Mouse (Mus musculus): Measurements from ENCODE around the gene 4930444G20Rik. TPM values are rescaled to one million over a fixed set of nuclear protein-coding genes. Genes with fewer than 3 reads are reported as not detected.

Gene 4930444G20Rik
- polyA plus RNA-seq, 1 experiment from 2014 or later: not detected

DNA sequence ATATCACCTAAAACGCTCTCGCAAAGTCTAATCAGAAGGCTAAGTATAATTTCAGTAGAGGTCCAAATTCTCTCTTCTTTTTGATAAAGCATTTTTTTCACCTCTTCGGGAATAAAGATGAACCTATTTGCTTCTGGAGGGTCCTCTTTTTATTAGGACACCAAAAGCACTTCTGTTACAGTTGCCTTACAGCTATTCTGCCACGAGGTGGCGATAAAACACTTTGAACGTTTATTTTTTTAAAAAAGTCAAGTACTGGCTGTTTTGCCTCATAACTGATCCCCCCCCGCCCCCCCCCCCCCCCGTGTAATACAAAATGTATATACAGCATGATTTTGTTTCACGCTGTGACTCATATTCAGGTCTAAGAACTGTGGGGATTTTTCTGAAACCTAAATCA lies 33.6 kb downstream of the 4930444G20Rik start:
- Histone ChIP-seq H3K4me3 (replicated peaks; ENCODE audit: low read length) (no peak overlapping the region), H3K9me3 (ENCODE audit: control insufficient read depth, low read length) (peaks cover 4% of the 10 kb centered on the region; the same call in 1 of the 2 replicates), H3K4me2 (ENCODE audit: low read length) (no peak overlapping the region), H3K27me3 (replicated peaks; ENCODE audit: control insufficient read depth, insufficient read depth, low read length) (no peaks in the 10 kb centered on the region), H3K4me1 (replicated peaks; ENCODE audit: control insufficient read depth, insufficient read depth, low read length) (no peaks in the 10 kb centered on the region), H3K27ac (ENCODE audit: low read length) (no peak overlapping the region), H3K9ac (replicated peaks; ENCODE audit: low read depth, low read length) (no peak overlapping the region), H3K36me3 (ENCODE audit: control insufficient read depth, insufficient read depth) (no peaks in the 10 kb centered on the region)
- ATAC-seq: no peak
- WGBS: 7% methylated on average over 9 of the region's 9 CpGs

GRCm38 (mm10) chr10:22018618-22019017 lies 49.3 kb downstream of the 4930444G20Rik start:
- no peak overlapping the region for H3K27ac ChIP-seq (ENCODE audit: low read length)
- H3K9ac ChIP-seq (replicated peaks; ENCODE audit: low read depth, low read length): no peak overlapping the region

DNA sequence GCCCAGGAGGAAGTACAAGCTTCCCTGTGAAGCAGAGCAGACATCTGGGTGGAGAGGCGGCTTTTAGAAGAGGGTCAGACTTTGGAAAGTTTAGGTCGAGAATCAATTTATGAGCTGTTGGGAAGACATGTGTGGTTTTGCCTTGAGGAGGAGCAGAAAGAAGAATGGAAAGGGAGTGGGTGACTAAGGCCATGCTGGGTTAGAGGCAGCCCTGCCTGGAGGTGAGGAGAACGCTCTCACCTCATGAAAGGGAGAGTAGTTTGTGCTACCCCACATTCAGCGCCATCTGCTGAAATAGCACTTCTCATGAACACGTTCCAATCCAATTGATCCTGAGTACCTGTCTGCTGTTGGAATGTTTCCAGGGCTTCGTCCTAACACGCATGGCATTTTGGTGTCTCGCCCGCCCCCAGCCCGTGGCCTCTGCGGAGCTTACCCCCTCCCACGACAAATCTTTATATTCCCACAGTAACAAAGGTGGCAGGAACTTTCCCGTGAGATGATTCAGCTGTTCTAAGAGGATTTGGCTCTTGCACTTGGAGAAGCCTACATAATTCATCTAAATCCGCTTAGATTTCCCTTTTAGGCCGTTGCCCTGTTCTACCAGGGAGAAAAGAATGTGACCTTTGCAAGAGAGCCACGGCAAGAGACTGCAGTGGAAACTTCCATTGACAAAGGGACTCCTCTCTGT lies 50.3 kb downstream of the 4930444G20Rik start:
- Histone ChIP-seq H3K27me3 (replicated peaks; ENCODE audit: control insufficient read depth, insufficient read depth, low read length) (no peaks in the 10 kb centered on the region), H3K9ac (replicated peaks; ENCODE audit: low read depth, low read length) (no peak overlapping the region), H3K27ac (ENCODE audit: low read length) (no peak overlapping the region), H3K4me1 (replicated peaks; ENCODE audit: control insufficient read depth, insufficient read depth, low read length) (no peaks in the 10 kb centered on the region), H3K4me2 (ENCODE audit: low read length) (no peak overlapping the region), H3K9me3 (ENCODE audit: control insufficient read depth, low read length) (no peaks in the 10 kb centered on the region), H3K4me3 (replicated peaks; ENCODE audit: low read length) (no peak overlapping the region), H3K36me3 (ENCODE audit: control insufficient read depth, insufficient read depth) (no peaks in the 10 kb centered on the region)
- ATAC-seq: no peak
- WGBS: 55% methylated on average over 16 of the region's 16 CpGs

More at GRCm38 (mm10) chr10:22018618-22019017, 49.3 kb downstream of the 4930444G20Rik start:
- H3K27me3 ChIP-seq (replicated peaks; ENCODE audit: control insufficient read depth, insufficient read depth, low read length): no peaks in the 10 kb centered on the region
- no peak for ATAC-seq
- H3K9me3 ChIP-seq (ENCODE audit: control insufficient read depth, low read length): no peaks in the 10 kb centered on the region
- H3K36me3 ChIP-seq (ENCODE audit: control insufficient read depth, insufficient read depth): no peaks in the 10 kb centered on the region
- H3K4me3 ChIP-seq (replicated peaks; ENCODE audit: low read length): no peak overlapping the region
- H3K4me1 ChIP-seq (replicated peaks; ENCODE audit: control insufficient read depth, insufficient read depth, low read length): no peaks in the 10 kb centered on the region
- WGBS: 92% methylated on average over 4 of the region's 4 CpGs
- no peak overlapping the region for H3K4me2 ChIP-seq (ENCODE audit: low read length)

Other genes starting within 250 kb of the 4930444G20Rik start
- 29.3 and 32.1 TPM in 2 replicates for gene Sgk1, start 185.9 kb downstream of the 4930444G20Rik start, polyA plus RNA-seq (2015; fragmentation: Nextera tagmentation; extraction: Ambion mirVana)
- 2.3 and 4.0 TPM in 2 replicates for gene E030030I06Rik, start 81.2 kb upstream of the 4930444G20Rik start, polyA plus RNA-seq (2015; fragmentation: Nextera tagmentation; extraction: Ambion mirVana)
- 0.71 and 0.86 TPM in 2 replicates for gene Raet1e, start 90.5 kb upstream of the 4930444G20Rik start, polyA plus RNA-seq (2015; fragmentation: Nextera tagmentation; extraction: Ambion mirVana)
- 0.31 and 0.42 TPM in 2 replicates for gene H60b, start 90.5 kb upstream of the 4930444G20Rik start, polyA plus RNA-seq (2015; fragmentation: Nextera tagmentation; extraction: Ambion mirVana)